Mouse (Mus musculus) megakaryocyte-erythroid progenitor cell, adult 5-6 weeks (primary cell): ENCODE results near the gene Vmn2r105. TPM values are rescaled to one million over a fixed set of nuclear protein-coding genes. Genes with fewer than 3 reads are reported as not detected.

Source experiments
- ATAC-seq: replicated peaks from 2 replicates; pipeline ENCODE4 v1.8.0; 2016; ENCODE audit warnings: mild to moderate bottlenecking, inconsistent platforms; ENCODE audit not compliant: severe bottlenecking, poor library complexity, low FRiP score, low TSS enrichment
- total RNA-seq, 2 experiments: library from RNA; stranded (forward) in 1 of 2; stranded (reverse) in 1 of 2; fragments of 200-1000, 215-1000 nt in 1 of 2; fragments of >200 nt in 1 of 2; fragmentation: Nextera tagmentation in 1 of 2; gene quantifications; 2 replicates each; pipeline ENCODE4 v1.2.3; 2014 to 2017

Vmn2r105 gene
- not detected in 2 replicates for total RNA-seq (2014; fragmentation: Nextera tagmentation)
- total RNA-seq (2017) = not detected in 2 replicates

- ATAC-seq = no peak
These were observed at the start of gene Vmn2r105 for GRCm38 (mm10) chr17:20234952-20235351. TSS of gene Vmn2r105 (minus strand) at chr17:20235052.

DNA sequence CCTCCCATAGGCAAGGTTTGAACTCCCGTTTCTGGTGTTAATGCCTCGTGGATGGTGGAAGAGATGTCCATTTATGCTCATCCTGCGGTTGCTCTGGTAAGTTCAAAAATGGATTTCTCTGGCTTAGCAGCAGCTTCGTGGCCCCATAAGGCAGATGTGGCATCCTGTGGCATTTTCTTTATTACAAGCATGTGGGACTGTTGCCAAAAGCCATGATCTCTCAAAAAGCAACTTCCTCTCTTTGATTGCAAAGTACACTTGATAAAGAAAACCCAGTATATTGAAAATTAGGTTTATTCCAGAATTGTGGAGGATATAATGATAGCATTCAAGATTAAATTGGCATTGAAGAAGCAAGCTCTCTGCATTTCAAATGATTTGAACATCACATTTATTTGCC lies 20.7 kb upstream of the Vmn2r105 start:
- no peak for ATAC-seq

GRCm38 (mm10) chr17:20182997-20183396 lies 51.9 kb downstream of the Vmn2r105 start, which contains the start of gene Fpr-rs6:
TSS of gene Fpr-rs6 (minus strand) at chr17:20183097.
- no peak for ATAC-seq

Other genes starting within 250 kb of the Vmn2r105 start
- gene Vmn2r104, start 186.7 kb downstream of the Vmn2r105 start, total RNA-seq (2014; fragmentation: Nextera tagmentation) = not detected in 2 replicates
- gene Vmn2r104, start 186.7 kb downstream of the Vmn2r105 start, total RNA-seq (2017) = not detected in 2 replicates
- gene Fpr-rs7, start 120.8 kb downstream of the Vmn2r105 start, total RNA-seq (2014; fragmentation: Nextera tagmentation) = not detected in 2 replicates
- gene Fpr-rs7, start 120.8 kb downstream of the Vmn2r105 start, total RNA-seq (2017) = not detected in 2 replicates
- not detected in 2 replicates for gene Fpr-rs6, start 52.0 kb downstream of the Vmn2r105 start, total RNA-seq (2014; fragmentation: Nextera tagmentation)
- not detected in 2 replicates for gene Fpr-rs6, start 52.0 kb downstream of the Vmn2r105 start, total RNA-seq (2017)
- gene Vmn2r106, start 50.5 kb upstream of the Vmn2r105 start, total RNA-seq (2014; fragmentation: Nextera tagmentation) = not detected in 2 replicates
- not detected in 2 replicates for gene Vmn2r106, start 50.5 kb upstream of the Vmn2r105 start, total RNA-seq (2017)
- gene Vmn2r107, start 110.2 kb upstream of the Vmn2r105 start, total RNA-seq (2014; fragmentation: Nextera tagmentation) = not detected in 2 replicates
- not detected in 2 replicates for gene Vmn2r107, start 110.2 kb upstream of the Vmn2r105 start, total RNA-seq (2017)
- not detected in 2 replicates for gene Vmn1r224, start 179.1 kb upstream of the Vmn2r105 start, total RNA-seq (2014; fragmentation: Nextera tagmentation)
- gene Vmn1r224, start 179.1 kb upstream of the Vmn2r105 start, total RNA-seq (2017) = not detected in 2 replicates
- gene Vmn2r108, start 246.3 kb upstream of the Vmn2r105 start, total RNA-seq (2014; fragmentation: Nextera tagmentation) = not detected in 2 replicates
- gene Vmn2r108, start 246.3 kb upstream of the Vmn2r105 start, total RNA-seq (2017) = not detected in 2 replicates